Mouse (Mus musculus) heart, embryonic 11.5 days (tissue): ENCODE measurements at regions not wholly inside any gene's neighbourhood (a gene's known extent, or its start where the extent isn't known, plus 50 kb on each side); places are given as distances from the start of the nearest gene placed in this dataset.

ENCODE experiments used
- ATAC-seq: fragments of 200-750 bp; cut with Nextera tagmentation; replicated peaks from 2 replicates; pipeline ENCODE4 v1.8.0; 2017; ENCODE audit warnings: moderate library complexity; ENCODE audit not compliant: insufficient number of reproducible peaks, low FRiP score, low TSS enrichment
- H3K27ac ChIP-seq: fragments of 300-500 bp; sonication (generic); 2 replicates; pipeline ENCODE4 v1.5.1; 2014; ENCODE audit warnings: mild to moderate bottlenecking, low read depth, low read length
- H3K27me3 ChIP-seq: fragments of 300-500 bp; sonication (generic); 2 replicates; pipeline ENCODE4 v1.6.1; 2014; ENCODE audit warnings: mild to moderate bottlenecking, low read length, mixed read lengths; ENCODE audit not compliant: control insufficient read depth, insufficient read depth
- H3K36me3 ChIP-seq: fragments of 300-500 bp; sonication (generic); 2 replicates; pipeline ENCODE4 v1.6.1; 2014; ENCODE audit warnings: mild to moderate bottlenecking, low read length, moderate library complexity, mixed read lengths; ENCODE audit not compliant: control insufficient read depth, insufficient read depth
- H3K4me1 ChIP-seq: fragments of 300-500 bp; sonication (generic); 2 replicates; pipeline ENCODE4 v1.6.1; 2014; ENCODE audit warnings: low read length; ENCODE audit not compliant: control insufficient read depth, insufficient read depth
- H3K4me2 ChIP-seq: fragments of 300-500 bp; sonication (generic); 2 replicates; pipeline ENCODE4 v1.6.1; 2014; ENCODE audit warnings: mild to moderate bottlenecking, moderate library complexity
- H3K4me3 ChIP-seq: fragments of 300-500 bp; sonication (generic); 2 replicates; pipeline ENCODE4 v1.5.1; 2014; ENCODE audit warnings: low read depth, low read length
- H3K9ac ChIP-seq: fragments of 300-500 bp; sonication (generic); 2 replicates; pipeline ENCODE4 v1.6.1; 2014; ENCODE audit warnings: mild to moderate bottlenecking, low read depth, low read length, moderate library complexity
- H3K9me3 ChIP-seq: fragments of 300-500 bp; sonication (generic); replicated peaks from 2 replicates; pipeline ENCODE4 v1.6.1; 2016; ENCODE audit warnings: low read length; ENCODE audit not compliant: control insufficient read depth
- WGBS: fragments of 180-500 bp; shearing (Covaris S2); extraction: QIAGEN DNeasy Blood & Tissue Kit; methylation state at CpG from one replicate; pipeline ENCODE4 v1.1.7; 2014; ENCODE audit not compliant: insufficient replicate concordance; 5-methylcytosine and 5-hydroxymethylcytosine counted together

DNA sequence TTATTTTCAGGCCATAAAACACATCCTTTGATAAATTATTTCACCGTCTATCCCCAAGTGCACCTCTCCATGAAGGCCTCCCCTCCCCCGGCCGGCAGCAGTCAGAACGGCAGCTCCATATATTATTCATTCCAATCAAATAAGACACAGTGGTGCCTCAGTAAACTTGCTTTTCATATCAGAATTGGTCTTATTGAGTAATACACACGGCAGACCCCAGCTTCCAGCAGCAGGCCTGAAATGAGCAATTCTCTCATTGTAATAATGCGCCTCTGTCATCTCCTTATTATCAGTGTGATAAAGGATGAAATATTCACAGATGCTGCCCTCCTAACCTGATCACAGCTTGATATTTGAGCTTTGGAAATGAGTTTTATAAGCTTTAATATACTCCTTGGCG, 169.0 kb upstream of the 4930535I16Rik start:
- Histone ChIP-seq H3K36me3 (no peaks in the 10 kb centered on the region), H3K27me3 (no peaks in the 10 kb centered on the region), H3K9ac (no peak overlapping the region), H3K4me1 (no peaks in the 10 kb centered on the region), H3K4me2 (no peak overlapping the region), H3K9me3 (no peaks in the 10 kb centered on the region), H3K27ac (no peak overlapping the region), H3K4me3 (no peak overlapping the region)
- no peak for ATAC-seq
- 81% methylated on average over 7 of the region's 7 CpGs for WGBS

DNA sequence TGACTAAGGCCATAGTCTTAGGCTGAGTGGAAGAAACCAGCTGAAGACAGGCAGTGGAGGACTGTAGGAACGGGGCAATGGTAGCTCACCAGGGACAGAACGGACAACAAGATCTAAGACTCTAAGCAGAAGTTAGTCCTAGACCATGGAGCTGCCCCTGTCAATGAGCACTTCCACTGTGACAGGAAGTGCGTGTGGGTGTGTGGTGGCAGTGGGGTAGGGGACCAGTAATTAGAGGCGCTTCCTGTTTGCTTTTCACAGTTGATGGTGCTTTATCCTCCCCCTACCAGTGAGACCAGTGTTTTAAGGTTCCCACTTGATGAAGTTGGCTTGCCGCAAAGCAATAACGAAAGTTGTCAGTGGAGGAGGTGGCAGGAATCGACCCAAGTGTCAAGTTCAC, 168.4 kb upstream of the 4930535I16Rik start:
- Histone ChIP-seq H3K4me3 (no peak overlapping the region), H3K27ac (no peak overlapping the region), H3K9me3 (no peaks in the 10 kb centered on the region), H3K4me1 (no peaks in the 10 kb centered on the region), H3K4me2 (no peak overlapping the region), H3K36me3 (no peaks in the 10 kb centered on the region), H3K27me3 (no peaks in the 10 kb centered on the region), H3K9ac (no peak overlapping the region)
- ATAC-seq, result no peak
- 81% methylated on average over 7 of the region's 7 CpGs for whole genome bisulfite sequencing

DNA sequence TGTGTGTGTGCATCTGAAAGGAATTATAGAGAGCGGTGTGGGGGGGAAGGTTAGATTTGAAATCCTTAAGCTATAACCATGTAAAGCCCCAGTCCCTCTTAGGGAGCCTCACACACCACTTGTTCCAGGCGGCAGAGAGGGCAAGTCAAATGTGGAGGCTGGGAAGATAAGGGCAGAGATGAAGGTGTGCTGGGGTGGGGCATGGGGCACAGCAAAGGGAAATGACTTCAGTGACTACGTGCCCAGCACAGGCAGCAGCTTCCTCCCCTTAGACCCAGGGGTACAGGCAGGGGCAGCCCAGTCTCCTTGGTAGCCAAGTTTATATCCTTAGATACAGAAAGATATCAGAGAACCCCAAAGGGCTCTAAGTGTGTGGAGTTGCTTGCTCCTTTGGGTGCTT, 161.8 kb upstream of the 4930535I16Rik start:
- H3K4me2 ChIP-seq, result no peak overlapping the region
- 42% methylated on average over 3 of the region's 3 CpGs for WGBS
- no peaks in the 10 kb centered on the region for H3K27me3 ChIP-seq
- H3K4me1 ChIP-seq, result no peaks in the 10 kb centered on the region
- no peak overlapping the region for H3K27ac ChIP-seq
- no peak overlapping the region for H3K9ac ChIP-seq
- H3K36me3 ChIP-seq, result no peaks in the 10 kb centered on the region
- H3K4me3 ChIP-seq, result no peak overlapping the region
- no peak for ATAC-seq
- H3K9me3 ChIP-seq, result no peaks in the 10 kb centered on the region

DNA sequence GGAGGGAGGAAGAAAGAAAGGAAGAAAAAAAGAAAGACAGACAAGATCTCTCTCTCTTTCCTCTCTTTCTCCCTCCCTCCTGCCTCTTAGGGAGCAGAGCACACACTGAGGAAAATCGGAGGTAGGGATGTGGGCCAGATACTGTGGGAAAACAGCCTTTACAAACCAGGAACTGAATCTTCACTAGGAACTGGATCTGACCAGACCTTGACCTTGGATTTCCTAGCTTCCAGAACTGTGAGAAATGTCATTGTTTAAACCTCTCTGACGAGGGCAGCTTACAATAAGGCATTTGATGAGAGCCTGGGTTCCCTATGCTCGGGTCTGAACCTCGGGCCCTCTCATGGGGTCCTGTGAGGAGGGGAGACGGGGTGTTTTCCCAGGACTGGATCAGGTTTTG, 157.7 kb upstream of the 4930535I16Rik start:
- Histone ChIP-seq H3K4me2 (no peak overlapping the region), H3K9me3 (no peaks in the 10 kb centered on the region), H3K27me3 (no peaks in the 10 kb centered on the region), H3K4me3 (no peak overlapping the region), H3K9ac (no peak overlapping the region), H3K36me3 (no peaks in the 10 kb centered on the region), H3K4me1 (no peaks in the 10 kb centered on the region), H3K27ac (no peak overlapping the region)
- no peak for ATAC-seq
- 70% methylated on average over 5 of the region's 5 CpGs for WGBS

DNA sequence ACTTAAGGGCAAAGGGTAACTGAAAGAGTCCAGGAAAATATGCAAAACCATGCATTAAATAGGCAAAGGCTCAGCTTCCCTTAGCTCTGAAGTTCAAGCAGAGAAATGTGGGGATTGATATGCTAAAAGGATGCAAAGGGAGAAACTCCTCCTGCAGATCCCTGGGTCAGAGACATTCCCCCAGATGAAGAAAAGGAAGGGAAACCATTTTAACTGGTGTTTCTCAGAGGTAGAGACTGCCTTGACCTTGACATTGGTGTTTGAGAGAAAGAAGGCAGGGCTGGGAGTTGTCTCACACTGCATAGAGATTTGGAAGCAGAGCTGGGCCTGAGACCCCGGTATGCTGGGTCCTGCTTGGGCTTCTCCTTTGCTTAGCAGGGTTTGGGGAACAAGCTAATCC, 155.8 kb upstream of the 4930535I16Rik start:
- Histone ChIP-seq H3K4me1 (no peaks in the 10 kb centered on the region), H3K27me3 (no peaks in the 10 kb centered on the region), H3K27ac (no peak overlapping the region), H3K4me3 (no peak overlapping the region), H3K4me2 (no peak overlapping the region), H3K36me3 (no peaks in the 10 kb centered on the region), H3K9me3 (no peaks in the 10 kb centered on the region), H3K9ac (no peak overlapping the region)
- no peak for ATAC-seq
- 70% methylated on average over 1 of the region's 1 CpGs for WGBS

DNA sequence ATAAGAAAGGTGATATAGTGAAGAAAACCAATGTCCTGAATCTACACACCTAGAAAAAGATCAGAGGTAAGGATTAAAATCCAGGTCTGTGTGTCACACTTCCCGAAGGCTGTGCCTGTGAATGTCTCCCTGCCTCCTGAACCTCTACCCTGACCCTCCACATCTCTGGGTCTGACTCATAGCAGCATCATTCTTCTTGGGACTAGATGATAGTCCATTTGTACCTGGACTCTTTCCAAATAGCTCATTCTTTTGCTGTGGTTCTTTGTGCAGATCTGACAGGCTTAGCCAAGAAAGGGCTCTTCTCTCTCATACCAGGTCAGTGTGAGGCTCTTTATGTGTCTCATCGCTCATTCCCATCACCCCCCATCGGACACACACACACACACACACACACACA, 146.8 kb upstream of the 4930535I16Rik start:
- ATAC-seq, result no peak
- 83% methylated on average over 3 of the region's 3 CpGs for WGBS
- H3K4me2 ChIP-seq, result no peak overlapping the region

DNA sequence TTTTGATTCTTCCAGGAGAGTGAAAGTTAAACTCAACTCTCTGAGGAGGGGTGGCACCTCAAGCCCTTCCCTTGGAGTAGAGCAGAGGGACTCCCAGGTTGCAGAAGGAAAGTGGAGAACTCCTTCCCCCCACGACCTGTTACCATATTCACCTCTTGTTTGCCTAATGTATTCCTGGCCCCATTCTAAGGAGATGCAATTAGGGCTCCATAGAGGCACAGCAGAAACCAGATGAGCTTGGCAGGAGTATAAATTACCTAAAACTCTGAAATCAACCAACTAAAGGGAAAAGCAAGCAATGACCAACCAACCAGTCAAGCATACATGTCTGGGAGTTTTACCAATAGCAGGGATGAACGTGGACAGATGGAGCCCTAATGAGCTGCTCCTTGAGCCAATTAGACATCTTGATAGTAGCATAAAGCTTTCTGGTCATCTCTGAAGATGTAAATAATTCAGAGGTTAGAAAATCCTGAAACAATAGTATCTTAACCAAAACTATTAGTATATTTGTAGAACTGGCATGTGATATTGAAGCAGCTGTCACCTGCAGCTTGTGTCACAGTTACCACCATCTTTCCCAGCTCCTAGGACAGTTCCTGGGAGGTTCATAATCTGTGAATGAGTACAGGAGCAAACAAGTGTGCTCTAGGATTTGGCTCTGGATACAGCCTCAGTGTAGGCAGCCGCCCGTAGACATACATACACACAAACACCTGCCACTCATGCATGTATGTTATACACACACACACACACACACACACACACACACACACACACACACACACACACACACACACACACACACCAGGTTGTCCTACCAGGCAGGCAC, 145.7 kb upstream of the 4930535I16Rik start:
- no peaks in the 10 kb centered on the region for H3K9me3 ChIP-seq
- WGBS, result 74% methylated on average over 4 of the region's 4 CpGs
- no peaks in the 10 kb centered on the region for H3K4me1 ChIP-seq
- no peaks in the 10 kb centered on the region for H3K36me3 ChIP-seq
- H3K9ac ChIP-seq, result no peak overlapping the region
- H3K27me3 ChIP-seq, result no peaks in the 10 kb centered on the region
- H3K4me3 ChIP-seq, result no peak overlapping the region
- H3K27ac ChIP-seq, result no peak overlapping the region
- no peak overlapping the region for H3K4me2 ChIP-seq
- no peak for ATAC-seq

More for the DNA sequence above, 146.8 kb upstream of the 4930535I16Rik start:
- no peaks in the 10 kb centered on the region for H3K27me3 ChIP-seq
- H3K9ac ChIP-seq, result no peak overlapping the region
- no peak overlapping the region for H3K27ac ChIP-seq
- H3K4me3 ChIP-seq, result no peak overlapping the region
- no peaks in the 10 kb centered on the region for H3K4me1 ChIP-seq
- H3K36me3 ChIP-seq, result no peaks in the 10 kb centered on the region
- H3K9me3 ChIP-seq, result no peaks in the 10 kb centered on the region

DNA sequence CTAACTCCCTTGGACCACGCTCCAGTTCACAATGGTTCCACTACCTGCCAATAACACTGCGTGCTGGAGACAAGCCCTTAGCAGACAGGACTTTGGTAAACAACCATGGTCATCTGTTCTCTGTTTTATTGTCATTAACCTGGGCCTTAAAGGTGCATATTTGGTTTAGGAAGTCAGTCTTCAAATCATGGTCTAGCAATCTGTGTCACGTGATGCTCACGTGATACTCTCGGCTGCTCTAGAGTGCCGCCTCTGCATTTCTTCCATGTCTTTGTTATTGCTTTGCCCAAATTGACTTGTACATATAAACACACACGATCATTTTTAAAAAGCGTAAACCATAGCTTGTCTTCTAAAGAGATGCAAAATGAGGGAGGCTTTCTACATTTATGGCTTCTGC, 139.8 kb upstream of the 4930535I16Rik start:
- WGBS, result 89% methylated on average over 8 of the region's 8 CpGs
- no peak overlapping the region for H3K27ac ChIP-seq
- no peak overlapping the region for H3K4me3 ChIP-seq
- no peak overlapping the region for H3K4me2 ChIP-seq
- H3K9me3 ChIP-seq, result no peaks in the 10 kb centered on the region
- ATAC-seq, result no peak
- H3K36me3 ChIP-seq, result no peaks in the 10 kb centered on the region
- H3K4me1 ChIP-seq, result no peaks in the 10 kb centered on the region
- H3K9ac ChIP-seq, result no peak overlapping the region
- no peaks in the 10 kb centered on the region for H3K27me3 ChIP-seq

DNA sequence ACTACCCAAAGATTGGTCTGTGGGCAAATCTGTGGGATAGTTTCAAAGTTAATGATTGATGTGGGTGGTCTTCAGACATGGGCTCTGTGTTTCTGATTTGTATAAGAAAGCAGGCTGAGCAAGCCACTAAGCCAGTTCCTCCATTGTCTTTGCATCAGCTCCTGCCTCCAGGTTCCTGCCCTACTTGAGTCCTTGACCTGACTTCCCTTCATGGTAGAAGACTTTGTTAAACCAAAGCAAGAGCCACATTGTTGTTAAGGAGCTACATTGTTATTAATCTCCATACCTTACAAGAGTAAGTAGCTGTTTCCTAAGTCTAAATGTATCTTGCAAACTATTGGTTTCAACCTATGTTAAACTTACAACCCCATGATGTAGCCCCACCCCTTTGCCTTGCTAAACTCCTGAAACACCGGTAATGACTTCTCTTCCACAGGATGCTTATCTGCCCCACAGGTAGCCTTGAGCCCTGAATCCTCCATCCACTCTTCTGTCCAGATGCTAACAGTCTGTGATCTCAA, 136.5 kb upstream of the 4930535I16Rik start:
- H3K36me3 ChIP-seq, result no peaks in the 10 kb centered on the region
- H3K4me3 ChIP-seq, result no peak overlapping the region
- H3K4me2 ChIP-seq, result no peak overlapping the region
- no peak overlapping the region for H3K27ac ChIP-seq
- no peak for ATAC-seq
- H3K4me1 ChIP-seq, result no peaks in the 10 kb centered on the region
- WGBS, result 51% methylated on average over 1 of the region's 1 CpGs
- H3K9ac ChIP-seq, result no peak overlapping the region
- no peaks in the 10 kb centered on the region for H3K27me3 ChIP-seq
- no peaks in the 10 kb centered on the region for H3K9me3 ChIP-seq
